Mouse (Mus musculus) liver, postnatal 0 days (tissue): Measurements from ENCODE around the gene Pafah1b3. TPM values are rescaled to one million over a fixed set of nuclear protein-coding genes. Genes with fewer than 3 reads are reported as not detected.

ENCODE experiments used
- ATAC-seq: fragments of 200-750 bp; cut with Nextera tagmentation; 2 replicates; pipeline ENCODE4 v1.8.0; 2017; ENCODE audit warnings: mild to moderate bottlenecking, moderate library complexity
- DNase-seq: peaks from one replicate; pipeline ENCODE4 v3.0.0-alpha.2; 2016
- H3K27ac ChIP-seq: fragments of 300-500 bp; sonication (generic); 2 replicates; pipeline ENCODE4 v1.5.1; 2014; ENCODE audit warnings: antibody characterized with exemption, moderate library complexity, mild to moderate bottlenecking, low read depth
- H3K27me3 ChIP-seq: fragments of 300-500 bp; sonication (generic); 2 replicates; pipeline ENCODE4 v1.6.1; 2014; ENCODE audit warnings: low read length, control low read depth, mixed read lengths; ENCODE audit not compliant: insufficient read depth
- H3K36me3 ChIP-seq: fragments of 300-500 bp; sonication (generic); replicated peaks from 2 replicates; pipeline ENCODE4 v1.6.1; 2014; ENCODE audit warnings: mild to moderate bottlenecking, control low read depth, low read length, moderate library complexity, mixed read lengths; ENCODE audit not compliant: insufficient read depth
- H3K4me1 ChIP-seq: fragments of 300-500 bp; sonication (generic); 2 replicates; pipeline ENCODE4 v1.6.1; 2014; ENCODE audit warnings: antibody characterized with exemption, mild to moderate bottlenecking, control low read depth; ENCODE audit not compliant: insufficient read depth
- H3K4me2 ChIP-seq: fragments of 300-500 bp; sonication (generic); 2 replicates; pipeline ENCODE4 v1.6.1; 2014; ENCODE audit warnings: low read depth, mild to moderate bottlenecking, low read length, moderate library complexity, mixed read lengths
- H3K4me3 ChIP-seq: fragments of 300-500 bp; sonication (generic); 2 replicates; pipeline ENCODE4 v1.5.1; 2014; ENCODE audit warnings: low read depth, low read length
- H3K9ac ChIP-seq: fragments of 300-500 bp; sonication (generic); replicated peaks from 2 replicates; pipeline ENCODE4 v1.6.1; 2014; ENCODE audit warnings: mild to moderate bottlenecking, moderate library complexity
- H3K9me3 ChIP-seq: fragments of 300-500 bp; sonication (generic); 2 replicates; pipeline ENCODE4 v1.6.1; 2016; ENCODE audit warnings: mild to moderate bottlenecking, control low read depth, low read length, mixed read lengths
- CTCF ChIP-seq: sonication (generic); IDR thresholded peaks from 2 replicates; pipeline ENCODE4 v1.5.1; 2016; ENCODE audit warnings: antibody characterized with exemption, low read depth
- EP300 ChIP-seq: IDR thresholded peaks from 2 replicates; pipeline ENCODE4 v1.6.1; 2016; ENCODE audit warnings: antibody characterized with exemption, low read depth, mild to moderate bottlenecking
- WGBS: fragments of 180-500 bp; shearing (Covaris S2); extraction: QIAGEN DNeasy Blood & Tissue Kit; methylation state at CpG from one replicate; pipeline ENCODE4 v1.1.7; 2014; ENCODE audit not compliant: insufficient replicate concordance; 5-methylcytosine and 5-hydroxymethylcytosine counted together
- polyA plus RNA-seq: library from polyadenylated mRNA; unstranded; fragments of >200 nt; fragmentation: Nextera tagmentation; extraction: Ambion mirVana; gene quantifications from 2 replicates; pipeline ENCODE4 v1.2.1, GENCODE M21; 2015

The Pafah1b3 gene
- polyA plus RNA-seq, 1 experiment from 2014 or later, result 25.4 TPM

GRCm38 (mm10) chr7:25261896-25262295 is 35.9 kb downstream of the Pafah1b3 start:
- no peak overlapping the region for H3K9ac ChIP-seq
- TF ChIP-seq CTCF (no peak), EP300 (no peak)
- no peak for DNase-seq

GRCm38 (mm10) chr7:25251822-25252221 is 46.0 kb downstream of the Pafah1b3 start:
- H3K36me3 ChIP-seq, result no peaks in the 10 kb centered on the region
- WGBS, result 42% methylated on average over 8 of the region's 8 CpGs
- H3K27me3 ChIP-seq, result no peaks in the 10 kb centered on the region
- H3K9ac ChIP-seq, result no peak overlapping the region
- peak overlapping the region; percentile 77 for H3K27ac ChIP-seq
- DNase-seq (no peak), ATAC-seq (no peak)
- no peaks in the 10 kb centered on the region for H3K9me3 ChIP-seq
- peak overlapping the region; percentile 74; the same call in 1 of the 2 replicates for H3K4me3 ChIP-seq
- no peak for TF ChIP-seq EP300
- TF ChIP-seq CTCF, result no peak
- H3K4me2 ChIP-seq, result peak overlapping the region; percentile 88
- peaks cover 36% of the 10 kb centered on the region for H3K4me1 ChIP-seq

More at GRCm38 (mm10) chr7:25261896-25262295, 35.9 kb downstream of the Pafah1b3 start:
- WGBS, result 74% methylated on average over 1 of the region's 1 CpGs
- no peaks in the 10 kb centered on the region for H3K9me3 ChIP-seq
- H3K36me3 ChIP-seq, result no peaks in the 10 kb centered on the region
- H3K27ac ChIP-seq, result no peak overlapping the region
- H3K4me3 ChIP-seq, result no peak overlapping the region
- peaks cover 17% of the 10 kb centered on the region for H3K4me1 ChIP-seq
- no peak for ATAC-seq
- H3K4me2 ChIP-seq, result no peak overlapping the region
- no peaks in the 10 kb centered on the region for H3K27me3 ChIP-seq

- no peaks in the 10 kb centered on the region for H3K9me3 ChIP-seq
- H3K4me3 ChIP-seq, result peak overlapping the region; percentile 74
- H3K4me2 ChIP-seq, result peak overlapping the region; percentile 88
- H3K4me1 ChIP-seq, result peaks cover 40% of the 10 kb centered on the region
- WGBS, result 8% methylated on average over 22 of the region's 22 CpGs
- no peaks in the 10 kb centered on the region for H3K36me3 ChIP-seq
- DNase-seq, result peak; percentile 52
- TF ChIP-seq CTCF, result no peak
- TF ChIP-seq EP300, result no peak
- ATAC-seq, result no peak
- peak overlapping the region; percentile 77 for H3K27ac ChIP-seq
- H3K27me3 ChIP-seq, result no peaks in the 10 kb centered on the region
- peak overlapping the region; percentile 91 for H3K9ac ChIP-seq
These were observed 46.6 kb downstream of the Pafah1b3 start for GRCm38 (mm10) chr7:25251071-25251791.

- Histone ChIP-seq H3K36me3 (peaks cover 9% of the 10 kb centered on the region; the same call in 1 of the 2 replicates), H3K27ac (peak within 1 kb of the TSS; percentile 97), H3K4me1 (peaks cover 41% of the 10 kb centered on the region), H3K4me3 (peak within 1 kb of the TSS; percentile 74), H3K9ac (peak within 1 kb of the TSS; percentile 91), H3K9me3 (no peaks in the 10 kb centered on the region), H3K4me2 (peak within 1 kb of the TSS; percentile 88), H3K27me3 (no peaks in the 10 kb centered on the region)
- ATAC-seq, result peak; percentile 85
- DNase-seq, result peak; percentile 97
- TF ChIP-seq EP300, result no peak
- TF ChIP-seq CTCF, result no peak
- under 1% methylated on average over 64 of the region's 81 CpGs for WGBS
These were observed 47.4 kb downstream of the Pafah1b3 start, which contains the start of gene Erf for GRCm38 (mm10) chr7:25250141-25250972. TSS of gene Erf (minus strand) at chr7:25250761.

GRCm38 (mm10) chr7:25249314-25250140 is 48.3 kb downstream of the Pafah1b3 start:
- DNase-seq (peak; percentile 81), ATAC-seq (peak; percentile 50)
- peaks cover 41% of the 10 kb centered on the region for H3K4me1 ChIP-seq
- H3K4me3 ChIP-seq, result peak overlapping the region; percentile 74
- 2% methylated on average over 36 of the region's 73 CpGs for WGBS
- H3K36me3 ChIP-seq, result peaks cover 16% of the 10 kb centered on the region; the same call in 1 of the 2 replicates
- no peaks in the 10 kb centered on the region for H3K27me3 ChIP-seq
- H3K4me2 ChIP-seq, result peak overlapping the region; percentile 88
- peak overlapping the region; percentile 97 for H3K27ac ChIP-seq
- peak overlapping the region; percentile 91 for H3K9ac ChIP-seq
- no peak for TF ChIP-seq CTCF
- no peak for TF ChIP-seq EP300
- H3K9me3 ChIP-seq, result no peaks in the 10 kb centered on the region
